In the genomic region with DNA sequence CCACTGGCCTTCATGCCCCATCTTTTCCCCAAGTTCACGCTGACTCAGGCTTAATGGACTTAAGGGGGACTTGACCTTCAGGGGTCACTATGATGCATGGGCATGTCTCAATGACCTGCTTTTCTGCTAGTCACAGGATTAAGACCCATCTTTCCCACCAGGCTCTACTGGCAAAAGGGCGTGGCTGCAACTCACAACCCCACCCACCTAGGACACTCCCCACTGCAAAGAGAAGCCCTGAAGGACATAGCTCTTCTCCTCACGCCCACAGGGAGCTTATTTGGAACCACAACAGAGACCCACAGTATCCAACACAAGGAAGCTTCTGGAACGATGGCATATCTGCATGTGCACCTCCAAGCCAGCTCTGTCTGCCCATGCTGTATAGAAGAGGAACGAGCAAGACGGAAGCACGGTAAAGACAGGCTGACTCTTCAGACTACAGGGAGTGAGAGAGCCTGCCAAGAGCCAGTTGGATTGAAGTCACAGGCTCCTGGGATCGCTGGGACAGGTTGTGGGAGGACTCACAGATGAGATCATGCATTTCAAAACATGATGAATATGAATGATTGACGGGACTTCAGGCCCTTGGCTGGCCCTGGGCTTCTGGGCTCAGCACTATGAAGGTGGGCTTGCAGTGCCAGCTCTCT, we compare ENCODE assay signal across 17 mouse cellular contexts.
DNase-seq lines count a peak whose midpoint lies in the region; ATAC-seq and TF ChIP-seq lines count a peak whose summit lies in the region.
"Had no signal": no experiment of that assay in that cellular context is flagged by ENCODE, and none has a peak within 500 bp of the region (broad histone marks: within the 10 kb centered on the region; RNA-seq: fewer than 3 reads in every experiment).

No protein-coding gene starts in this region.

- DNase-seq in adrenal gland, postnatal 14 days = peak; percentile 24
- no peak for DNase-seq in adrenal gland, postnatal 10 days
- peak; percentile 32 to 36 for DNase-seq in left cerebral cortex, adult 18-20 months (ENCODE audit: low spot score in 2 of 2)
- DNase-seq in left cerebral cortex, adult 11 months (ENCODE audit: low spot score) = no peak
- DNase-seq in cerebellum, adult 18-20 months = peak; percentile 75 to 84
- DNase-seq in gonadal fat pad, adult 2 months (ENCODE audit: low read depth) = peak; percentile 9
- DNase-seq: kidney, postnatal 36 days; lung, adult 18-20 months; lung, postnatal 4 days; thymus, postnatal 4 days had no signal

- no peak overlapping the region for H3K4me2 ChIP-seq in intestine, postnatal 0 days (replicated peaks; ENCODE audit: low read depth)
- H3K4me2 ChIP-seq: embryonic facial prominence, embryonic 13.5 days; hindbrain, embryonic 13.5 days; limb, embryonic 13.5 days; midbrain, embryonic 13.5 days had no signal

- no peak for ATAC-seq in erythroblast, adult 5-6 weeks (replicated peaks; ENCODE audit: low FRiP score, poor library complexity, severe bottlenecking)
- no peak for ATAC-seq in intestine, postnatal 0 days
- ATAC-seq: intestine, embryonic 16.5 days; midbrain, embryonic 13.5 days had no signal

- H3K4me3 ChIP-seq in intestine, postnatal 0 days (ENCODE audit: low read depth, low read length) = no peak overlapping the region
- H3K4me3 ChIP-seq: embryonic facial prominence, embryonic 13.5 days; hindbrain, embryonic 13.5 days; limb, embryonic 13.5 days; midbrain, embryonic 13.5 days had no signal

- 65% methylated on average over 9 of the region's 9 CpGs for WGBS in intestine, postnatal 0 days

- H3K4me1 ChIP-seq in intestine, postnatal 0 days (replicated peaks; ENCODE audit: control insufficient read depth, insufficient read depth, low read length) = no peaks in the 10 kb centered on the region
- H3K4me1 ChIP-seq: midbrain, embryonic 13.5 days had no signal

- H3K9ac ChIP-seq in intestine, postnatal 0 days (ENCODE audit: low read depth, low read length) = no peak overlapping the region
- H3K9ac ChIP-seq: embryonic facial prominence, embryonic 13.5 days; hindbrain, embryonic 13.5 days; limb, embryonic 13.5 days; midbrain, embryonic 13.5 days had no signal

- no peaks in the 10 kb centered on the region for H3K36me3 ChIP-seq in intestine, postnatal 0 days (ENCODE audit: control insufficient read depth, insufficient read depth)
- H3K36me3 ChIP-seq: embryonic facial prominence, embryonic 13.5 days; hindbrain, embryonic 13.5 days; limb, embryonic 13.5 days; midbrain, embryonic 13.5 days had no signal

- H3K27ac ChIP-seq in intestine, postnatal 0 days (ENCODE audit: low read depth, low read length) = no peak overlapping the region
- H3K27ac ChIP-seq: embryonic facial prominence, embryonic 13.5 days; hindbrain, embryonic 13.5 days; limb, embryonic 13.5 days; midbrain, embryonic 13.5 days had no signal

- no peaks in the 10 kb centered on the region for H3K27me3 ChIP-seq in intestine, postnatal 0 days (replicated peaks; ENCODE audit: control insufficient read depth, insufficient read depth, low read length)
- H3K27me3 ChIP-seq: limb, embryonic 13.5 days had no signal

- TF ChIP-seq CTCF in intestine, postnatal 0 days (IDR thresholded peaks at IDR 0.05; ENCODE audit: low read depth) = no peak

- H3K9me3 ChIP-seq in intestine, postnatal 0 days (ENCODE audit: control insufficient read depth) = no peaks in the 10 kb centered on the region
- H3K9me3 ChIP-seq: embryonic facial prominence, embryonic 13.5 days; hindbrain, embryonic 13.5 days; limb, embryonic 13.5 days; midbrain, embryonic 13.5 days had no signal

Comparison
In these comparisons a context has a peak if more than half of its experiments do, and no peak if none do; other contexts are left out.
1. DNase-seq: peak in adrenal gland, postnatal 14 days (single experiment), left cerebral cortex, adult 18-20 months (2 of 2), cerebellum, adult 18-20 months (2 of 2) and gonadal fat pad, adult 2 months (single experiment); none in adrenal gland, postnatal 10 days (single experiment) and left cerebral cortex, adult 11 months (single experiment).